Mouse (Mus musculus): ENCODE data around the gene Kcnn3.
A peak's percentile ranks its signal among the peaks of the same experiment; 100 is the strongest.

Kcnn3 gene

GRCm38 (mm10) chr3:89664808-89665207 is 144.8 kb downstream of the Kcnn3 start:
- DNase-seq (ENCODE audit: low spot score in 2 of 2): no peak

- no peak for DNase-seq (ENCODE audit: low spot score in 2 of 2)
These were observed 147.2 kb downstream of the Kcnn3 start for GRCm38 (mm10) chr3:89667131-89667530.

- no peak for DNase-seq (ENCODE audit: low spot score in 2 of 2)
These were observed 151.4 kb downstream of the Kcnn3 start for GRCm38 (mm10) chr3:89671334-89671733.

GRCm38 (mm10) chr3:89672573-89673317 is 152.8 kb downstream of the Kcnn3 start:
- no peak for DNase-seq (ENCODE audit: low spot score in 2 of 2)

GRCm38 (mm10) chr3:89677617-89678016 is 157.7 kb downstream of the Kcnn3 start:
- no peak for DNase-seq (ENCODE audit: low spot score in 2 of 2)

GRCm38 (mm10) chr3:89686031-89686430 is 166.1 kb downstream of the Kcnn3 start:
- no peak for DNase-seq (ENCODE audit: low spot score in 2 of 2)

- peak; percentile 96 for DNase-seq (ENCODE audit: low spot score in 2 of 2)
These were observed 169.0 kb downstream of the Kcnn3 start for GRCm38 (mm10) chr3:89688694-89689581.

- no peak for DNase-seq (ENCODE audit: low spot score in 2 of 2)
These were observed 171.8 kb downstream of the Kcnn3 start for GRCm38 (mm10) chr3:89691776-89692175.

GRCm38 (mm10) chr3:89696152-89696821 is 176.3 kb downstream of the Kcnn3 start:
- peak; percentile 40 to 51 for DNase-seq (ENCODE audit: low spot score in 2 of 2)

- no peak for DNase-seq (ENCODE audit: low spot score in 2 of 2)
These were observed 179.0 kb downstream of the Kcnn3 start for GRCm38 (mm10) chr3:89698958-89699357.

GRCm38 (mm10) chr3:89700461-89700860 is 180.5 kb downstream of the Kcnn3 start:
- DNase-seq (ENCODE audit: low spot score in 2 of 2): no peak

GRCm38 (mm10) chr3:89703596-89703995 is 183.6 kb downstream of the Kcnn3 start:
- DNase-seq (ENCODE audit: low spot score in 2 of 2): no peak

GRCm38 (mm10) chr3:89704064-89704463 is 184.1 kb downstream of the Kcnn3 start:
- DNase-seq (ENCODE audit: low spot score in 2 of 2): no peak

- peak; percentile 97 to 98 for DNase-seq (ENCODE audit: low spot score in 2 of 2)
These were observed 194.6 kb downstream of the Kcnn3 start, which contains the start of gene Adar for GRCm38 (mm10) chr3:89714359-89715206. Adar (plus strand) TSS chr3:89715022.

- peak in 1 of 2 experiments; percentile 47 for DNase-seq (ENCODE audit: low spot score in 2 of 2)
These were observed 195.4 kb downstream of the Kcnn3 start for GRCm38 (mm10) chr3:89715207-89715966.

GRCm38 (mm10) chr3:89715967-89716256 is 195.9 kb downstream of the Kcnn3 start:
- DNase-seq (ENCODE audit: low spot score in 2 of 2): peak in 1 of 2 experiments; percentile 29

GRCm38 (mm10) chr3:89722032-89722431 is 202.1 kb downstream of the Kcnn3 start:
- no peak for DNase-seq (ENCODE audit: low spot score in 2 of 2)

GRCm38 (mm10) chr3:89723400-89724084 is 203.6 kb downstream of the Kcnn3 start:
- no peak for DNase-seq (ENCODE audit: low spot score in 2 of 2)
